Mouse (Mus musculus) spleen, postnatal 14 days (tissue): ENCODE measurements around the gene Abhd14a.

Experiments
- DNase-seq, 2 experiments: peaks; one replicate each; pipeline ENCODE4 v3.0.0; 2021 to 2022; ENCODE audit warnings: low spot score in 2 of 2

Abhd14a gene

DNA sequence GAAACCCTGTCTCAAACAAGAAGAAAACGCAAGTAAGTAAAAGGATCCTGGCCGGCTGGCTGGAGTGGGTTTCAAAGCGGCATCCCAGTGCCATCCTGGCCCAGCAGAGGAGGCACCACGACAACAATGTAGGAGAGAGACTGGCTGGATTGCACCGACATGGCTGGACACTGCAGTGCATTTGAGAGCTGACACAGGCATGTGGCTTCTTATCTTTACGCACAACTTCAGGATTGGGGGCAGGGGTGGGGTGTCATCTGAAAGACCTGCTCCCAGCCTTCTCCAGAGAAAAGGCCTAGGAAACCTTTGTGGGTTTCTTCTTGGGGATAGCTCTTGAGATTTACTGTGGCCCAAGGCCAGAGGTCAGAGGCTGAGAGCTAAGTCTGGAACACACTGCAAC lies 35.7 kb downstream of the Abhd14a start:
- no peak for DNase-seq

DNA sequence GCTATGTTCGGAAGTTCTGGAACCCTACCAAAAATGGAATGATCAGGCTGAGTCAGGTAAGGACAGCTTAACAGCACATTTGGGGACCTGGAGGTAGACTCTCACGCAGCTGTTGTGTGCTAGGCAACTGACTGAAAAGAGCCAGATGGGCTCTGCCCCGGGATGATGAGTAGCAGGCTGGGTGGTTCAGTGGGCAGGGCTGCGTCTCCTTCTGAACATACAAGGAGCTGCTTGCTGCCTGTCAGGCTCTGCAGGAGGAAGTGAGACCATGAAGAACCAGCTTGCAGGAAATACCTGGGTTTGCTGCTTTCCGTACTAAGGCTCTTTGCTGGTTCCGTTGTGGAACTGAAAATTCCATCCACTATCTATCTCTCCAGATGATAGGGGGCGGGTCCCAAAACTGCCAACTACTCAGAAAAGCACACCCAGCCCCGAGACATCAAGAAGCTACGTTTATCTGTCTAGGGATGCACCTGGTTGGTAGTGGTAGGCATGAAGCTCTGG lies 36.3 kb downstream of the Abhd14a start:
- DNase-seq: no peak

DNA sequence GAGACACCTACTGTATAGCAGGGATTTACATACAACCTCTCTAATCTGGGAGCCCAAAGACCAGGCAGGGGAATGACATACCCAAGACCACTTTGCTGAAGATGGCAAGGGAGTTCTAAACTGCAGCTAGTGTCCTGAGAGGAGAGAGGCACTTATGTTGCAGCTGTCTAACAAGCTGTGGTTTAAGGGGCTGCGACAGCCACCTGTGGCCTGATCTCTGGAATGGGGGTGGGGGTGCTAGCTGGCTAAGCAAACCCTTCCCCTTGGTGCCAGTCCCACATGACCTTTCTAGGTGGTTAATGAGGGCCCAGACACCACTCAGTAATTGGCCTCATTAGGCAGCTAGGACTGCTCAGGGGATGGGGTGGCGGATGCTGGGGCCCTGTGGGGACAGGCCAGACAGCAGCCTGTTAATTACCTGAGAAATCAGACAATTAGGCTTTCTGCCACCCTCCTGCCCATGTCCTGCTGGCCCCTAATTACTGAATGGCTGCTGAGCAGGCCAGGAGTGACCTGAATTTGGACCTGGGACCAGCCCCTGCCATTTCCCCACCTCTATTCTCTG lies 37.3 kb downstream of the Abhd14a start:
- DNase-seq: no peak

DNA sequence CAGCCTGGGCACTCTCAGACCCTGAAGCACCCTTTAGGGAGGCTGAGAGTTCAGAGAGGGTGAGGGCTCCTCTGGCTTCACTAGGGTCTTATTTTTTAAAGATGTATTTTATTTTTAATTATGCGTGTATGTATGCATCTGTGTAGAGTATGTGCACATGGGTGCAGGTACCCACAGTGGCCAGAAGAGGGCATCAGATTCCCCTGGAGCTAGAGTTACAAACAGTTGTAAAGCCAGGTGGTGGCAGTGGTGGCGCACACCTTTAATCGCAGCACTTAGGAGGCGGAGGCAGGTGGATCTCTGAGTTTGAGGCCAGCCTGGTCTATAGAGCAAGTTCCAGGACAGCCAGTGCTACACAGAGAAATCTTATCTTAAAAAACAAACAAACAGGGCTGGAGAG lies 38.4 kb downstream of the Abhd14a start:
- no peak for DNase-seq

DNA sequence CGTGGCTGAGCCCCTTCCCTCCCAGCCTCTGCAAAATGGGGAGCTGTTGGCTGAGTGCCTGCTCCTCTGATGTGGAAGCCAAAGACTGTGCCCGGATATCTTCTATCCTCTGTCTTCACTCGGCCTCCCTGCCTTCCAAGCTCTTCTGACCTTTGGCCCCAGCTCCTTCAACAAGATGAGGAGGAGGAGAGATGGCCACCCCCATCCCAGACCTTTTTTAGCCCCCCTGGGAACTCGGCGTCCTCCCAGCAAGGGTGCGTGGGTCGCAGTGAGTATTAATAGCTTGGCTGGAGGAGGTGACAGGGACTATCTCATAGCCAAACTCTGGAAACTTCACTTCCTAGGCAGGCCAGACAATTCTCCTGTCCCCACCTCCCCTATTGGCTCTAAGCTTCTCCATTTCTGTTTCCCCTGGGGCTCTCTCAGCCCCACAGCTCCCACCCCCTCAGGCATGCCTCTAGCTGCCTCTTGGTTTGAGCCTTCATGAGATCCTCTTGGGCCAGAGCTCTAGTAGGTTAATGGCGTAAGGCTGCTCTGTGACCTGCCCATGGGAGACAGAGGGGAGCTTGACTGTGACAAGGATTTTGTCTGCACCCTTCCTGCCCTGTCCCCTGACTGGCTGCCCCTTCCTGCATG lies 40.9 kb downstream of the Abhd14a start:
- DNase-seq: no peak

DNA sequence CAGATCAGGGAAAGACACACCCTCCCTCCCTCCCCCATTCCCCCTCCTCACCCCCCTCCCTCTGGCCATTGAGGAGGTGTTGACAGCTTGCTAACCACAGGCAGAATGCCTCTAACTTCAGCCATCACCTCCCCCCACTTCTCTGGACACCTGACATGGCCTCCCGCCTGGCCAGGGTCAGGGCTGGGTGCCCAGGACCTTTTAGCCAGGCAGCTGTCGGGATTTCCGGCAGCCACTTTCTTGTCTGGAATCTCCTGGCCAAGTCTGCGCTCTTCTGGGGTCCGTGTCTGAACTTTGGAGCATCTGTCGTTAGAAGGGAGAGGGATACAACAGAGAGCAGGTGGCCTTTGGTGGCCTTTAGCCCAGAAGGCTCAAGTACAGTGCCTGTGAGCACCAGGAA lies 42.2 kb downstream of the Abhd14a start:
- no peak for DNase-seq

DNA sequence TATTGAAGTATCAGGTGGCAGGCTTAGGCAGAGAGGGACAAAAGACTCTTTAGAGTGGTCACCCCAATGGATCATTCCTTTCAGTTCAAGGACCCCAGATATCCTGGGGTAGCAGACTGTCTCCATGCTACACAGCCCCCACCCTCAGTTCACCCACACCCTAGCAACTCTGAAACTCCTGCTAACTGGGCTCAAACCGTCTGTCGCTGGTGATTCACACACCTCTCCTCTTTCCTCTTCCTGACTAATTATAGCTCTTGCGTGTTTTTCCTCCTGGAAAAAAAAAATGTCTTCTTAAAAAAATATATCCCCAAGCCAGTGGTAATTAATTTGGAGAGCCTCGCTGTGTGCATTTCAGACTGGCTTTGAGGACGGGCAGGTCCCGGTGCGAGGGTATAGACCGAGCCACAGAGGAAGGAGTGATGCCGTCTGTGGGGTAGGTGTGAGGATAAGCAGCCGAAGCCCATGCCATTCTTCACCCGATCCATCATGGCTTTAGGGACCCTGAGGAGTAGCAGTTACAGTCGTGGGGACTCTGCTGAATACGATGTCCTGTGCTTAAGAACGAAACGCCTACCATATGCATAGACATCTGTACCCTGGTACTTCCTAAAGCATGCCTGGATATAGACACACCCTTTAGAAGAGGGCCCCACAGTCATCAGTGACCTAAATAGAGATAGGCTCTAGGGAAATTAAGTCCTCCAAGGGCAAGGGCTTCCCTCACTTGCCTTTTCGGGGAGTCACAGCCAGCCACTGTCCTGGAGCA lies 44.7 kb downstream of the Abhd14a start:
- DNase-seq: no peak

DNA sequence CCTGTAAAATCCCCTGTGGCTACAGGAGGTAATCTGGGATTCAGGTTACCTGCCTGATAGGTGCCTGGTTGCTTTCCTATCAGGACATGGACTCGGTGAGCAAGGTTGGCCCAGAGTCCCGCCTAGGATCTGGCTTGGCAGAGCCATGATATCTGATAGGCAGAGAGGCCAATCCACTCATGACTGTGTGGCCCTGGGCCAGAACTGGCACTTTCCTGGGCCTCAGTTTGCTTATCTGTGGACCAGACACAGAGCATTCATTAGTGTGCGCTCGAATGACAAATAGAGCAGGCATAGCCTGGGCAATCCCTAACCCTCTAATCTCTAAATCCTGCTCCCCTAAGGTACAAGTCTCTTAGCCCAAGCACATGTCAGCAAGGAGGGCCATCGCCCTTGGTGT lies 45.3 kb downstream of the Abhd14a start:
- DNase-seq: no peak

DNA sequence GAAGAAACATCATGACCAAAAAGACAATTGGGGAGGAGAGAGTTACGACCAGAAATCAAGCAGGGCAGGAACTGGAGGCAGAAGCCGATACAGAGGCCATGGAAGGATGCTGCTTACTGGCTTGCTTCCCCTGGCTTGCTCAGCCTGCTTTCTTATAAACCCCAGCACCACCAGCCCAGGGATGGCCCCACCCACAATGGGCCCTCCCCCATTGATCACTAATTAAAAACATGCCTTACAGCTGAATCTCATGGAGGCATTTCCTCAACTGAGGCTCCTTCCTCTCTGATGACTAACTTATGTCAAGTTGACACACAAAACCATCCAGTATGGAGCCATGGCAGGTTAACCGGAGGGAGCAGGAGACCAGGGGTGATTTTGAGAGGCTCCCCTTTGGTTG lies 47.7 kb downstream of the Abhd14a start:
- DNase-seq: no peak

DNA sequence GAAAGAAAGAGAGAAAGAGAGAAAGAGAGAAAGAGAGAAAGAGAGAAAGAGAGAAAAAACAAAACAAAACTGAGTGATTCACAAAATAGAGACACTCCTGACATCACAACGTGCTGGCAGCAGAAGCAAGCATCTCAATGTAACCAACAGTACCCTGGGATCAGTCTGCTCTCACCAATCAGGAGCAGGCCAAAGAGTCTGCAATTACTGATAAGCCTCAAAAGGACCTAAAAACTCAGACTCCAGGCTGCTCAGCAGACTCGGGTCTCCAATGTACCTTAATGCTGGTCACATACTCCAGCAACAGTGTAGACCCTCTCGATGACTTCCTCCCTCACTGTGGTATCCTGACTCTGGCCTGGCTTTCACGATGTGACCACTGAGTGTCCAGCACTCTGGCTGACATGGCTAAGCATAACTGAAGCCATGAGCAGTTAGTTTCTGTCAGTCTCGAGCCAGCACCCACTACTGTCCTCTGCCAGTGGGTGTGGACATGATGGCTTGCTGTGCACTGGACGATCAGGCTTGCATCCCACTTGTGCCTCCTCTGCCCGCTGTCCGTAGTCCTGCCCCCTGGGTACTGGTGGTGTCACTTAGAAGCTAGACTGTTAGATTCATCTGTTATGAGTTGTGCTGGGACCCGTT lies 48.7 kb downstream of the Abhd14a start:
- DNase-seq: peak in 1 of 2 experiments; percentile 28

DNA sequence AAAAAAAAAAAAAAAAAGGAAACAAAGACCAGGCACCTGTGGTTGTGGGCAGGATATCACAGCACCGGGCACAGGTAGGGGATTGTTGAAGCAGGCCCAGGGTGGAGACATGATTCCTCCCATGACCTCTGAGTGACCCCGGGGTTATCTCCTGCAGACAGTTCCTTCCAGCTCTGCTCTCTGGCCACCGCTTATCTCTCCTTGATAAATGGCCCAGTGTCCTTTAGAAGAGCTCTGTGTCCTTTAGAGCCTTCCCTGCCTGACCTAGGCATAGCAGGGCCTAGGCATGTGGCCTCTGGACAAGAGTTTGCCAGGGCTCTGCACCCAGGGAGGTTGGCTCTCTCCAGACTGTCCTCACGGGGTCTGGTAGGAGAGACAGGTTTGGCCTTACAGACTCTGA lies 49.7 kb downstream of the Abhd14a start:
- DNase-seq: no peak

DNA sequence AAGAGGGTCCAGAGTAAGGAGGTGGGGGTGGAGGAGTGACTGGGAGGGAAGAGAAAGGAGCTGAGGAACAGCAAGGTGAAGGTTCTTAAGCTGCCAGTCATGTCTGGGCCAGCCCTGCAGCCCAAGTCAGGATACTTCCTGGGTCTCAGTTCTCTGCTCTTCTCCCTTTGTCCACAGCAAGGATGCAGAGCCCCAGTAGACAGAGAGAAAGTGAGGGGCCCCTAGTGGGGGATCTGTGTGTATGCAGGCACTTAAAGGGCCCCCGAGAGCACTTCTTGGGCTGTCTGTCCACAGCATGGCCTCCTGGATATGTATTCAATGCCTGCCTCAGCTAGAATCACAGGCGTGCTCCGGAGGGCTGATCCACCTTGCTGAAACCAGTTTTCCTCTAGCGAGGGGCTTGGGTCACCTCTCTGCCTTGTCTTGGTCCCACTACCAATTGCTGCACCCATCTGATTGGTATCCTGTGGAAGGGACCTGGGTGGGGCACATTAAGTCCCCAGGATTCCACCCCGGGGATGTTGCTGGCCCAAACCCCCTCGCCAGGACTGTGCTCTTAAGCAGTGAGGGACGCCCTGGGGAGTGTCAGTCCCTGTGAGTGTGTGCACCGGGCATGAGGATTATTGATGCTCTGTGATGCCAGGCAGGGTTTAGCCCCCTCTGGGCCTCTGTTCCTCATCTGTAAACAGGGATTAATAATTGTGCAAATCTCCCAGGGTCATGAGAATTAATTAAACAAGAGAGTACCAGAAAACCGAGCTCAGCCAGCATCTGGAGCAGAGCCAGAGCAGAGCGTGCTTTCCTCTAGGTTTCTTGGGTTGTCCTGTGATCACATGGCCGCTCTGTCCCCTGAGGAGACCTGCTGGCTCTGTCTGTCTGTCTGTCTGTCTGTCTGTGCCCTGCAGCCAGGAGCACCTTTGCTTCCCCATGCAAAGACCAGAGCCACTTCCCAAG lies 52.6 kb downstream of the Abhd14a start:
- DNase-seq: no peak

DNA sequence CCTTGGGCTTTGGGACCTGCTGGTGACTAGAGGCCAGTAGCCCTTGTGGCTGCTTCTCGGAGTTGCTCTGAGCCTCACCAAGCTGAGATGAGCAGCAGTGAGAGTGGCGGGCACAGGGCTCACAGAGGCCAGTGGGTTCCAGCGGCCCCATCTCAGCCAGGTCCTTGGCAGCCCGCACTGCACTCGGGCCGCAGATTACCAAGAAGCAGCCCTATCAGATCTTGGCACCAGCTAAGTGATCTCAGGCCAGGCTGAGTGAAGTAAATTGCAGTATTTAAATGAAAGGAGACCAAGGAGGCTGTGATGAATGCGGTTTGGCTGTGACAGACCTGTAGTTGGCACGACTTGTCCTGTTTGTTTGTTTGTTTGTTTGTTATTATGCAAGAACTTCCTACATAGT lies 53.9 kb downstream of the Abhd14a start:
- DNase-seq: no peak

DNA sequence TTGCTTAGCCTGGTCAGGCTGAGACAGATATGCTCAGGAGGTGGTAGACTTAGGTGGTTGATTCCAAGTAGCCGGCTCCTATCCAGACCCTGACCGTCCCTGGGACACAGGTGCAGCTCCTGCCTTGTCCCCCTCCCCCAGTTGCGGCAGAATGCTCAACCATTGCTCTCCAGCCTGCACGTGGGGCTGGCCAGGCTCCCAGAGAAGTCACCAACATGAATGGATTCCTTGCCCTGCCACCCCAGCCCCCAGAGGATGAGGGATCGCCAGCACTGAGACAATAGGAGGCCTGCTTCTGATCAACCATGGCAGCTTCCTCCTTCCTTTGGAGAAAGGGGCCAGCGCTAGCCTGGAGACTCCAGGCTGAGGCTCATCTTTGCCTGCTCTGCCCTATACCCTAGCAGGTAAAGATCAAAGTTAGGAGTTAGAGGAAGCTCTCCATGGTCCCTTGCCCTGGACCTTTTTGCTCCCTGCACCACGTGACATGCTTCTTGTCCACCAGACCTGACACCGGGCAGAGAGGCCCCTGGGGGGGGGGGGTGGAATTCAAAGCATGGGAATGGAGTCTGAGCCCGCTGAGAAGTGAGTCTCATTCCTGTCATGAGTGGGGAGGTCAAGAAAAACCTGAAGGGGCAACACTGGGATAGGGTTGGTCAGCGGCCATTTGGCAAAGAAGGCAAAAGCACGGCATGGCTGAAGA lies 54.5 kb downstream of the Abhd14a start:
- no peak for DNase-seq
